Mouse (Mus musculus) adrenal gland, postnatal 10 days (tissue): Measurements from ENCODE around the gene Aspa. TPM values are rescaled to one million over a fixed set of nuclear protein-coding genes. Genes with fewer than 3 reads are reported as not detected.
"Not testable (repeated sequence)": the region's sequence is repeated elsewhere in the genome, so short reads cannot be mapped to it uniquely, and the experiment has no call there.

Source experiments
- DNase-seq: peaks from one replicate; pipeline ENCODE4 v3.0.0; 2021; ENCODE audit warnings: mixed read lengths
- long read RNA-seq, 2 experiments: library from polyadenylated mRNA; stranded (forward); transcript quantifications; one replicate each; pipeline ENCODE4 v2.0.0; 2021
- total RNA-seq, 2 experiments: library from RNA; stranded (reverse); gene quantifications; 2 replicates each; pipeline ENCODE4 v1.2.3; 2021

Gene Aspa
- 10 to 100 TPM; 24.9 to 27.4 TPM for total RNA-seq
- long read RNA-seq, experiment 1, transcript Aspa-201 (6 exons, 1,530 nt): major isoform, 10 of 20 reads
- long read RNA-seq, experiment 1, partial matches to known transcripts: 2 of 20 reads
- long read RNA-seq, experiment 1, other reads (novel, unspliced or antisense): 8 of 20 reads
- long read RNA-seq, experiment 2, full-length matches to known transcripts: 26 of 41 reads
- long read RNA-seq, experiment 2, partial matches to known transcripts: 2 of 41 reads
- long read RNA-seq, experiment 2, other reads (novel, unspliced or antisense): 13 of 41 reads

DNA sequence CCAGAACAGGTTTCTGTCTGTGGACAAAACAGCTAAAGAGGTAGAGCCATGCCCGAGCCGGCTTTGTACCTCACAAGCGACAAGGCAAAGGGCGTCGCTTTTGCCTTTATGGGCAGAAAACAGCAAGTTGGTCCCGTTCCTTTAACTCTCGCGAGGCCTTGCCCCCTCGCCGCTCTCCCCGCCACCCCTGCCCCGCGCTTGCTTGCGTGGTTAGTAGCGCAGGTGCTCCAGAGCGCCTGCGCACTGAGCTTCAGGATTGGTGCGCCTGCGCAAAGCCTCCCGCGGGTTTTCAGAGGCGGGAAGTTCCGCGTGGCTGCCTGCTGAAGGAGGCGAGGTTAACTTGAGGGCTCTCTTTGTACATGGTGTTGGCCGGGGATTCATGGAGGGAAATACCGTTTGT is at the start of gene Aspa, which contains the start of the genes Gm49340 and Spata22:
Gene Aspa, minus strand, starts transcription at position 155 of the 400 bp plus-strand sequence.
Gene Gm49340, plus strand, starts transcription at position 300 of the 400 bp plus-strand sequence.
Gene Spata22, plus strand, starts transcription at position 300 of the 400 bp plus-strand sequence.
- DNase-seq: no peak

DNA sequence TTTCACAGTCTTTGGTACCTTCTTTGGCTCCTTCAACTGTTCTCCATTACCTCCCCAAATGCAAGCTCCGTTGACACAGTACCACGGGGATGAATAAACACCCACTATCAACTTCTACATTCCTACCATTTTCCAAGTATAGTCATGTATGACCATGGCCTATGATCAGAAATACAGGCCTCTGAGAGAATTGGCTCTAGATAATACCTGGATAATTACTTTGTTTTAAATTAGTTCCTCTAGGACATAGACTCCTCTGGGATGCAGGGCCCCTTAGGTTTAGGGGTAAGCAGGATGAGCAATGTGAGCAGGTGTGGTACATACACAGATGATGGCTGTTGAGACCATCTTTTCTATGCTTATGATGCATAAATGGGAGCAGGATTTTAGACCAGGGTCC is 41.5 kb upstream of the Aspa start, which contains the start of gene Olfr376:
Gene Olfr376, plus strand, starts transcription at position 301 of the 400 bp plus-strand sequence.
- no peak for DNase-seq

DNA sequence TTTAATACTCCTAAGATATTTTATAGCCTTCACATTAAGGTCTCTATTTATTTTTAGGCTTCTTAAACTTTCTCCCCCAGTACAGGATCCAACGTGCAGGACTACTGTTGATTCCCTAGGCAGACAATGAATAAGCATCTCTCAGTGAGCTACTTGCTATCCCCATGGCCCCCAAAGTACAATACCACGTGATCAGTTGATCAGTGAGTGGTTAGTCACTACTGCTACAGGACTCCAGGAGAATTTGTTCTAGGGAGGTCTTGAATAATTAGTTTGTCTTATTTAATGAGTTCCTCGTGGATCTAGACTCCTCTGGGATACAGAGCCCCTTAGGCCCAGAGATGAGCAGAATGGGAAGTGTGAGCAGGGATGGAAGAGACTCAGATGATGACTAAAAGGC is 21.1 kb upstream of the Aspa start, which contains the start of gene Olfr20:
Gene Olfr20, plus strand, starts transcription at position 301 of the 400 bp plus-strand sequence.
- DNase-seq: no peak

GRCm38 (mm10) chr11:73336919-73337318 is 7.5 kb upstream of the Aspa start:
- DNase-seq: no peak

- no peak for DNase-seq
These were observed 4.0 kb upstream of the Aspa start for GRCm38 (mm10) chr11:73333357-73333756.

GRCm38 (mm10) chr11:73327361-73327760 is 2.0 kb downstream of the Aspa start:
- DNase-seq: no peak

DNA sequence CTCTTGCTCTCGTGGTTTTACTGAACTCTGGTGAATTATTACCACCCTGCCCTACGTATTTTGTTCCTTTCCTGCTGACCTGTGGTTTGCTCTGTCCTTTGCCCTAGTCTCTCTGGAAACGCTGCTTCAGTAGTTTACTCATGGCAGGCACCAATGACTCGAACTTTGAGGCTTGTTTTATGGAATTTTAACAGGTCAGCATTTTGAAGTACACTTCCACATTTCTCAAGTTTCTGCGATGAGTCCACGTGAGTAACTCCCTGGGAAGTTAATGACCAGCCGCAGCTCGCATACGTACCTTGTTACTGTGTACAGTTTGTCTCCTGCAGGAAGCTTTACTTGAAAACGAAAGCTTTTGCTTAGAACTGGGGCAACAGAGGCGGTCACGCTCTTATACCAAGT is 2.9 kb downstream of the Aspa start:
- peak; percentile 42 for DNase-seq

GRCm38 (mm10) chr11:73323906-73324830 is 5.2 kb downstream of the Aspa start:
- DNase-seq: no peak

DNA sequence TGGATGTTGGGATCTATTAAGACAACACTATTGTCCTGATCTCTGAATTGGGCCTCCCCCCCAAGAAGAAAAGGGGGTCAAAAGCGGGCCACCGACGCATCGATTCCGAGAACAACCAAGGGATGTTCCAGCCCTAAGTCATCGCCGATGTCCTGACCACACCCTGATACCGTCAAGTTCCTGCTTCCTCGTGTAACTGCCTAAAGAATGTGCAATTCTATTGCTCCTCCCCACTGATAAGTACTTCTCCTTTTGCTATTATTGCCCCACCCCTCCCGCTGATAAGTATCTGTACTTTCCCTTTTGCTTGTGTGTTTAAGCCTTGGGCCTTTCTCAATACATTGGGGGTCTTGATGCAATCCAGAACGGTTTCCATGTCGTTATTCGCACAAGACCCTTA is 8.3 kb downstream of the Aspa start:
- not testable (repeated sequence) for DNase-seq

DNA sequence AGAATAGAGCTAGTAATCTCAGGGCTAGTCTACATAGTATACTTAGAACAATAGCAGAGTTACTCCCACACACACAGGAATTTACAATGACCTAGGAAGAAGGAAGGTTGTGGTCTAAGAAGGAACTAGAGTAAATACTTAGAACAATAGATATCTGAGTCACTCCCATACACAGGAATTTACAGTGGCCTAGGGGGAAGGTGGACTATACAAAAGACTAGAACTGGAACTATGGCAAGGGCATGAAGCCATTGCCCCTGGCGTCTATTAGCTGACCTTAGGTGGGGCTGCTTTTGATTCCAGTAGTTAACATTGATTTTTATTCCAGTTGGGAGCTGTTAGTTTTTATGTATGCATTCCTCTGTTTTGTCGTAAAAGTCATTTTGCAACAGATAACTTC is 10.8 kb downstream of the Aspa start:
- DNase-seq: not testable (repeated sequence)

- no peak for DNase-seq
These were observed 13.4 kb downstream of the Aspa start for GRCm38 (mm10) chr11:73315961-73316360.

DNA sequence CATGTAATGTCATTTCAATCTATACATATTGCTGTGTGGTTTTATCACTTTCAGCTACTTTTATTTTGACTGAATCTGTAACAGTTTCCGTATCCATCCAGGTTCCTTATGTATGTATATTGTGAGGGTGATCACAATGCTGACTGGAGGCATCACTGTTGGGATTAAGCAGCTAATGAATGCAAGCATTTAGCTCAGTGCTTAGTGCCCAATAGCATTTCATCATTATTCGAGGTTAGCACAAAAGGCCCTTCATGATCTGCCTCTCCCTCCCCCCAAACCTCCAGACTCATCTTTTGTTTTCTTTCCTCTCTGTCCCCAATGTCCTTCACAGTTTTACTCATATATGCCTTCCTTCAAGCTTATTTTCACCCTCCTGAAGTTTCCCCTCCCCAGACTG is 26.3 kb downstream of the Aspa start:
- DNase-seq: no peak

GRCm38 (mm10) chr11:73289621-73290020 is 39.8 kb downstream of the Aspa start:
- DNase-seq: no peak

- no peak for DNase-seq
These were observed 45.0 kb downstream of the Aspa start for GRCm38 (mm10) chr11:73284351-73284750.

- DNase-seq: no peak
These were observed 45.5 kb downstream of the Aspa start for GRCm38 (mm10) chr11:73283926-73284325.

DNA sequence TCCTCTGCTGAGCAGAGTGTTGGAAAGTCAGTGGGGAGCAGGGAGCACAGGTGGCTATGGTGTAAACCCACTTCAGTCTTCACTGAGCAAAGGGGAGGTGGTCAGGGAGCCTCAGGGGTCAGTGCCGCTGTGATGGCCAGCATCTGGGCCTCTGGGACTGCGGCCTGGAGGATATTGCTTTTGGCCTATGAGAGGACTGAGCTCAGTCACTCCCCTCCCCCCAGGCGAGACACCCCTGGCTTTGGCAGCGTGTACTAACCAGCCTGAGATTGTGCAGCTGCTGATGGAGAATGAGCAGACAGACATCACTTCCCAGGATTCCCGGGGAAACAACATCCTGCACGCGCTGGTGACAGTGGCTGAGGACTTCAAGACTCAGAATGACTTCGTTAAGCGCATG is 46.0 kb downstream of the Aspa start:
- no peak for DNase-seq

DNA sequence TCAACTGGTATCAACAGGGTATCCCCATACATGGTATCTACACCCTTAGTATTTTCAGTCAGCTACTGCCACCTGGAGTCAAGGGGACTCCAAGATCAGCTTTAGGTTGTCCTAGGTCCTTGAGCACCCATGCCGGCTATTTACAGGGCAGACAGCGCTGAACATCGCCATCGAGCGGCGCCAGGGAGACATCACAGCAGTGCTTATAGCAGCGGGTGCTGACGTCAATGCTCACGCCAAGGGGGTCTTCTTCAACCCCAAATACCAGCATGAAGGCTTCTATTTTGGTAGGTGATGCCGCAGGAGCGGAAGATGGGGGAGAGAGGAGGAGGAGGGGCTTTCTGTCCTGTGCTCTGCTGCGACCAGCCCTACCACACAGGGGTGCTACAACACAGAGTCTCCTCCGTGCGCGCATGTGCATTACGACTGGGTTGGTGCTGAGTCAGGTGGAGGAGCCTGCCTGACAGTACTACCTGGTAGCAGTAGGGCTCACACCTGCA is 47.8 kb downstream of the Aspa start:
- DNase-seq: peak; percentile 65

- DNase-seq: no peak
These were observed 48.7 kb downstream of the Aspa start for GRCm38 (mm10) chr11:73280710-73281109.

DNA sequence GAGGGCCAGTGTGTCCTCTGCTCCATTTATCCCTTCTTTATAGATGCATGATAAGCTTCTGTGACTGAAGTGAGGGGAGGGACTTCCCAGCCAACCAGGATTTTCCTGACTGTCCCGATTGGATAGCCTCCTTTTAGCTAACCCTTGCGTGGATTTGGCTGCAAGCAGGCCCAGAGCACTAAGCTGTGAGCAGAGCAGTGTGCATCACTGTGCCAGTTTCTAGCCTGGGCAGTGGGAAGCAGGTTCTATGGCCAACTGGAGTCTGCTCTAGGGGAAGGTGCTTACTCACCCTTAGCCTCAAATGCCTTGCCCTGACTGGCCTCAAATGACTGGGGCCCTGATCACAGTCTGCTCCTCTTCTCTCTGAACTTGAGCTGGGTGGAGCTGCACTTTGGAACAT is 54.6 kb downstream of the Aspa start:
- no peak for DNase-seq

GRCm38 (mm10) chr11:73267267-73267666 is 62.1 kb downstream of the Aspa start, which contains the start of gene Trpv3:
Gene Trpv3, plus strand, starts transcription at chr11:73267388.
- no peak for DNase-seq

DNA sequence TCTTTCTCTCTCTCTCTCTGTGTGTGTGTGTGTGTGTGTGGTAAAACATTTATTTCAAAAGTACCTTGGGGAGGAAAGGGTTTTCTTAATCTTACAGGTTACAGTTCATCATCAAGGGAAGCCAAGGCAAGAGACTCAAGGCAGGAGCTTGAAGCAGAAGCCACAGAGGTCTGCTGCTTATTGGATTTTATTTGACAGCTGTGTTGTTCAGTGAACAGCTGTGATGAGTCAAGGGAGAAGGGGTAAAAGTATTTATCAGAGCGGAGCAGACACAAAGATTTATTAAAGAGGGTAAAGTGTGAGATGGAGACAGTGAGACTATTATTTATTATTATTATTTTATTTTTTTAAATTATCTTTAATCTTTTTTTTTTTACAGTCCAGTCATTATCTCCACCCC is 68.0 kb downstream of the Aspa start:
- no peak for DNase-seq

GRCm38 (mm10) chr11:73260457-73260856 is 68.9 kb downstream of the Aspa start:
- DNase-seq: no peak

- DNase-seq: peak; percentile 23
These were observed 70.7 kb downstream of the Aspa start for GRCm38 (mm10) chr11:73258664-73259063.
